Mouse (Mus musculus): Measurements from ENCODE around the gene Inka2. TPM values are rescaled to one million over a fixed set of nuclear protein-coding genes. Genes with fewer than 3 reads are reported as not detected.

Inka2 gene
- total and polyA plus RNA-seq, 3 experiments = 1.9 to 4.6 (median 3.0) TPM

GRCm38 (mm10) chr3:105746542-105746941 lies 42.1 kb downstream of the Inka2 start:
- Histone ChIP-seq H3K36me3 (replicated peaks) (peaks cover 41% of the 10 kb centered on the region), H3K27me3 (ENCODE audit: insufficient read depth, low read length) (no peaks in the 10 kb centered on the region), H3K9me3 (replicated peaks) (no peaks in the 10 kb centered on the region), H3K4me1 (ENCODE audit: insufficient read depth, low read depth, low read length) (peaks cover 3% of the 10 kb centered on the region; the same call in 1 of the 2 replicates), H3K4me3 (ENCODE audit: low read depth, low read length) (no peak overlapping the region)
- TF ChIP-seq TAL1 (conservative IDR thresholded peaks at IDR 0.05; ENCODE audit: low read depth, low read length) = no peak
- no peak for TF ChIP-seq GATA1 (IDR thresholded peaks at IDR 0.05; ENCODE audit: borderline replicate concordance, low read length)
- no peak for TF ChIP-seq POLR2AphosphoS5 (IDR thresholded peaks at IDR 0.05; ENCODE audit: insufficient replicate concordance, low read depth, low read length)
- no peak for TF ChIP-seq CTCF (IDR thresholded peaks at IDR 0.05; ENCODE audit: low read depth, low read length)
- TF ChIP-seq GATA2 (IDR thresholded peaks at IDR 0.05; ENCODE audit: borderline replicate concordance, low read depth, low read length) = no peak
- ATAC-seq (ENCODE audit: extremely low read depth, insufficient number of reproducible peaks, low FRiP score, poor library complexity, severe bottlenecking) = no peak
- no peak for DNase-seq (ENCODE audit: low spot score)

- TF ChIP-seq POLR2AphosphoS5 (IDR thresholded peaks at IDR 0.05; ENCODE audit: insufficient replicate concordance, low read depth, low read length) = no peak
- TF ChIP-seq GATA1 (IDR thresholded peaks at IDR 0.05; ENCODE audit: borderline replicate concordance, low read length) = no peak
- TF ChIP-seq TAL1 (conservative IDR thresholded peaks at IDR 0.05; ENCODE audit: low read depth, low read length) = no peak
- Histone ChIP-seq H3K4me3 (ENCODE audit: low read depth, low read length) (no peak overlapping the region), H3K36me3 (replicated peaks) (peaks cover 43% of the 10 kb centered on the region), H3K27me3 (ENCODE audit: insufficient read depth, low read length) (no peaks in the 10 kb centered on the region), H3K9me3 (replicated peaks) (no peaks in the 10 kb centered on the region), H3K4me1 (ENCODE audit: insufficient read depth, low read depth, low read length) (peaks cover 3% of the 10 kb centered on the region; the same call in 1 of the 2 replicates)
- no peak for DNase-seq (ENCODE audit: low spot score)
- no peak for ATAC-seq (ENCODE audit: extremely low read depth, insufficient number of reproducible peaks, low FRiP score, poor library complexity, severe bottlenecking)
These were observed 46.4 kb downstream of the Inka2 start for GRCm38 (mm10) chr3:105750810-105751209.

- H3K9me3 ChIP-seq (replicated peaks) = no peaks in the 10 kb centered on the region
- ATAC-seq (ENCODE audit: extremely low read depth, insufficient number of reproducible peaks, low FRiP score, poor library complexity, severe bottlenecking) = no peak
- TF ChIP-seq CTCF (IDR thresholded peaks at IDR 0.05; ENCODE audit: low read depth, low read length) = no peak
- TF ChIP-seq POLR2AphosphoS5 (IDR thresholded peaks at IDR 0.05; ENCODE audit: insufficient replicate concordance, low read depth, low read length) = no peak
- H3K4me3 ChIP-seq (ENCODE audit: low read depth, low read length) = no peak overlapping the region
- no peak for DNase-seq (ENCODE audit: low spot score)
- H3K36me3 ChIP-seq (replicated peaks) = peaks cover 31% of the 10 kb centered on the region
- no peaks in the 10 kb centered on the region for H3K27me3 ChIP-seq (ENCODE audit: insufficient read depth, low read length)
- peaks cover 13% of the 10 kb centered on the region for H3K4me1 ChIP-seq (ENCODE audit: insufficient read depth, low read depth, low read length)
These were observed 49.8 kb downstream of the Inka2 start for GRCm38 (mm10) chr3:105754184-105754583.

GRCm38 (mm10) chr3:105755123-105755522 lies 50.7 kb downstream of the Inka2 start:
- Histone ChIP-seq H3K27me3 (ENCODE audit: insufficient read depth, low read length) (no peaks in the 10 kb centered on the region), H3K9me3 (replicated peaks) (no peaks in the 10 kb centered on the region), H3K4me3 (ENCODE audit: low read depth, low read length) (no peak overlapping the region), H3K4me1 (ENCODE audit: insufficient read depth, low read depth, low read length) (peaks cover 15% of the 10 kb centered on the region), H3K36me3 (replicated peaks) (peaks cover 23% of the 10 kb centered on the region)
- DNase-seq (ENCODE audit: low spot score) (no peak), ATAC-seq (ENCODE audit: extremely low read depth, insufficient number of reproducible peaks, low FRiP score, poor library complexity, severe bottlenecking) (no peak)
- TF ChIP-seq GATA2 (IDR thresholded peaks at IDR 0.05; ENCODE audit: borderline replicate concordance, low read depth, low read length) = no peak
- no peak for TF ChIP-seq TAL1 (conservative IDR thresholded peaks at IDR 0.05; ENCODE audit: low read depth, low read length)
- no peak for TF ChIP-seq POLR2AphosphoS5 (IDR thresholded peaks at IDR 0.05; ENCODE audit: insufficient replicate concordance, low read depth, low read length)
- TF ChIP-seq CTCF (IDR thresholded peaks at IDR 0.05; ENCODE audit: low read depth, low read length) = no peak
- TF ChIP-seq GATA1 (IDR thresholded peaks at IDR 0.05; ENCODE audit: borderline replicate concordance, low read length) = no peak

GRCm38 (mm10) chr3:105756505-105756904 lies 52.1 kb downstream of the Inka2 start:
- no peak for DNase-seq (ENCODE audit: low spot score)
- ATAC-seq (ENCODE audit: extremely low read depth, insufficient number of reproducible peaks, low FRiP score, poor library complexity, severe bottlenecking) = no peak
- TF ChIP-seq TAL1 (conservative IDR thresholded peaks at IDR 0.05; ENCODE audit: low read depth, low read length) = no peak
- no peak for TF ChIP-seq CTCF (IDR thresholded peaks at IDR 0.05; ENCODE audit: low read depth, low read length)
- no peak for TF ChIP-seq GATA2 (IDR thresholded peaks at IDR 0.05; ENCODE audit: borderline replicate concordance, low read depth, low read length)
- no peak for TF ChIP-seq GATA1 (IDR thresholded peaks at IDR 0.05; ENCODE audit: borderline replicate concordance, low read length)
- no peak for TF ChIP-seq POLR2AphosphoS5 (IDR thresholded peaks at IDR 0.05; ENCODE audit: insufficient replicate concordance, low read depth, low read length)
- Histone ChIP-seq H3K36me3 (replicated peaks) (peaks cover 23% of the 10 kb centered on the region), H3K27me3 (ENCODE audit: insufficient read depth, low read length) (no peaks in the 10 kb centered on the region), H3K9me3 (replicated peaks) (no peaks in the 10 kb centered on the region), H3K4me3 (ENCODE audit: low read depth, low read length) (no peak overlapping the region), H3K4me1 (ENCODE audit: insufficient read depth, low read depth, low read length) (peaks cover 18% of the 10 kb centered on the region)

- no peak overlapping the region for H3K4me3 ChIP-seq (ENCODE audit: low read depth, low read length)
- no peaks in the 10 kb centered on the region for H3K27me3 ChIP-seq (ENCODE audit: insufficient read depth, low read length)
- TF ChIP-seq CTCF (IDR thresholded peaks at IDR 0.05; ENCODE audit: low read depth, low read length) = no peak
- TF ChIP-seq TAL1 (conservative IDR thresholded peaks at IDR 0.05; ENCODE audit: low read depth, low read length) = no peak
- TF ChIP-seq POLR2AphosphoS5 (IDR thresholded peaks at IDR 0.05; ENCODE audit: insufficient replicate concordance, low read depth, low read length) = no peak
- no peak for TF ChIP-seq GATA1 (IDR thresholded peaks at IDR 0.05; ENCODE audit: borderline replicate concordance, low read length)
- ATAC-seq (ENCODE audit: extremely low read depth, insufficient number of reproducible peaks, low FRiP score, poor library complexity, severe bottlenecking) (no peak), DNase-seq (ENCODE audit: low spot score) (no peak)
- H3K4me1 ChIP-seq (ENCODE audit: insufficient read depth, low read depth, low read length) = peaks cover 18% of the 10 kb centered on the region
- peaks cover 21% of the 10 kb centered on the region for H3K36me3 ChIP-seq (replicated peaks)
- no peaks in the 10 kb centered on the region for H3K9me3 ChIP-seq (replicated peaks)
These were observed 53.1 kb downstream of the Inka2 start for GRCm38 (mm10) chr3:105757323-105758083.

All from G1E (cell line).